Mouse (Mus musculus): ENCODE results near the gene Bcl9l. TPM values are rescaled to one million over a fixed set of nuclear protein-coding genes. Genes with fewer than 3 reads are reported as not detected.
A peak's percentile ranks its signal among the peaks of the same experiment; 100 is the strongest.

The Bcl9l gene
- polyA plus RNA-seq, 1 experiment from 2014 or later, result 8.7 TPM

DNA sequence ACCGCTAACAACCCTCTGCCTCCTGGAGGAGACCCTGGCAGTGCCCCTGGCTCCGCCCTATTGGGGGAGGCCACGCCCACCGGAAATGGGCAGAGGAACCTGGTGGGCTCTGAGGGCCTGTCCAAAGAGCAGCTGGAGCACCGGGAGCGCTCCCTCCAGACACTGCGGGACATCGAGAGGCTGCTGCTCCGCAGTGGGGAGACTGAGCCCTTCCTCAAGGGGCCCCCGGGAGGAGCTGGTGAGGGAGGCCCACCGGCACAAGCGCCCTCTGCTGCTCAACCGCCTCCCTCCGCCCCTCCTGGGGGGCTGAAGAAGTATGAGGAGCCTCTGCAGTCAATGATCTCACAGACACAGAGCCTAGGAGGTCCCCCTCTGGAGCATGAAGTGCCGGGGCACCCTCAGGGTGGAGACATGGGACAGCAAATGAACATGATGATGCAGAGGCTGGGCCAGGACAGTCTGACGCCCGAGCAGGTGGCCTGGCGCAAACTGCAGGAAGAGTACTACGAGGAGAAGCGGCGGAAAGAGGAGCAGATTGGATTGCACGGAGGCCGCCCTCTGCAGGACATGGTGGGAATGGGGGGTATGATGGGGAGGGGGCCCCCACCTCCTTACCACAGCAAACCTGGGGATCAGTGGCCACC is 23.3 kb downstream of the Bcl9l start:
- Histone ChIP-seq H3K27me3 (ENCODE audit: control insufficient read depth, insufficient read depth, low read length) (no peaks in the 10 kb centered on the region), H3K4me1 (replicated peaks; ENCODE audit: control insufficient read depth, insufficient read depth, low read length) (peaks cover 20% of the 10 kb centered on the region; the same call in 1 of the 2 replicates), H3K4me2 (ENCODE audit: low read depth, low read length, severe bottlenecking) (no peak overlapping the region), H3K9ac (ENCODE audit: low read length) (no peak overlapping the region), H3K36me3 (ENCODE audit: control insufficient read depth, insufficient read depth, low read length) (peaks cover 4% of the 10 kb centered on the region; the same call in 1 of the 2 replicates), H3K9me3 (ENCODE audit: control insufficient read depth, low read length) (no peaks in the 10 kb centered on the region), H3K4me3 (ENCODE audit: low read depth, low read length) (no peak overlapping the region), H3K27ac (ENCODE audit: low read depth, low read length) (no peak overlapping the region)
- peak; percentile 57 for DNase-seq (ENCODE audit: low spot score)
- no peak for ATAC-seq (replicated peaks; ENCODE audit: low FRiP score)
- WGBS, result 60% methylated on average over 23 of the region's 23 CpGs

DNA sequence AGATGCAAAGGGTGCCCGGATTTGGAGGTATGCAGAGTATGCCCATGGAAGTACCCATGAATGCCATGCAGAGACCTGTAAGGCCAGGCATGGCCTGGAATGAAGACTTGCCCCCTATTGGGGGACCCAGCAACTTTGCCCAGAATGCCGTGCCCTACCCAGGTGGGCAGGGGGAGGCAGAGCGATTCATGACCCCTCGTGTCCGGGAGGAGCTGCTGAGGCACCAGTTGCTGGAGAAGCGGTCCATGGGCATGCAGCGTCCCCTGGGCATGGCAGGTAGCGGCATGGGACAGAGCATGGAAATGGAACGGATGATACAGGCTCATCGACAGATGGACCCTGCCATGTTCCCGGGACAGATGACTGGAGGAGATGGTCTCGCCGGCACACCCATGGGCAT is 23.9 kb downstream of the Bcl9l start:
- H3K4me3 ChIP-seq (ENCODE audit: low read depth, low read length), result no peak overlapping the region
- H3K27me3 ChIP-seq (ENCODE audit: control insufficient read depth, insufficient read depth, low read length), result no peaks in the 10 kb centered on the region
- no peaks in the 10 kb centered on the region for H3K9me3 ChIP-seq (ENCODE audit: control insufficient read depth, low read length)
- H3K4me1 ChIP-seq (replicated peaks; ENCODE audit: control insufficient read depth, insufficient read depth, low read length), result peaks cover 17% of the 10 kb centered on the region; the same call in 1 of the 2 replicates
- no peak overlapping the region for H3K27ac ChIP-seq (ENCODE audit: low read depth, low read length)
- no peak overlapping the region for H3K4me2 ChIP-seq (ENCODE audit: low read depth, low read length, severe bottlenecking)
- no peak overlapping the region for H3K9ac ChIP-seq (ENCODE audit: low read length)
- WGBS, result 95% methylated on average over 13 of the region's 13 CpGs
- no peak for DNase-seq (ENCODE audit: low spot score)
- H3K36me3 ChIP-seq (ENCODE audit: control insufficient read depth, insufficient read depth, low read length), result peaks cover 4% of the 10 kb centered on the region; the same call in 1 of the 2 replicates
- ATAC-seq (replicated peaks; ENCODE audit: low FRiP score), result no peak

DNA sequence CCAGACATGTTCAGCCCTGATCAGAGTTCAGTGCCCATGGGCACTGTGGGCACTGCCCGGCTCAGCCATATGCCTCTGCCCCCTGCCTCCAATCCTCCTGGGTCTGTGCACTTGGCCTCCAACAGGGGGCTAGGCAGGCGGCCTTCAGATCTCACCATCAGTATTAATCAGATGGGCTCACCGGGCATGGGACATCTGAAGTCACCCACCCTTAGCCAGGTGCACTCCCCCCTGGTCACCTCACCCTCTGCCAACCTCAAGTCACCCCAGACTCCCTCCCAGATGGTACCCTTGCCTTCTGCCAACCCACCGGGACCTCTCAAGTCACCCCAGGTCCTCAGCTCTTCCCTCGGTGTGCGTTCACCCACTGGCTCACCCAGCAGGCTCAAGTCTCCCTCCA is 24.7 kb downstream of the Bcl9l start:
- 92% methylated on average over 6 of the region's 6 CpGs for WGBS
- no peak overlapping the region for H3K4me3 ChIP-seq (ENCODE audit: low read depth, low read length)

DNA sequence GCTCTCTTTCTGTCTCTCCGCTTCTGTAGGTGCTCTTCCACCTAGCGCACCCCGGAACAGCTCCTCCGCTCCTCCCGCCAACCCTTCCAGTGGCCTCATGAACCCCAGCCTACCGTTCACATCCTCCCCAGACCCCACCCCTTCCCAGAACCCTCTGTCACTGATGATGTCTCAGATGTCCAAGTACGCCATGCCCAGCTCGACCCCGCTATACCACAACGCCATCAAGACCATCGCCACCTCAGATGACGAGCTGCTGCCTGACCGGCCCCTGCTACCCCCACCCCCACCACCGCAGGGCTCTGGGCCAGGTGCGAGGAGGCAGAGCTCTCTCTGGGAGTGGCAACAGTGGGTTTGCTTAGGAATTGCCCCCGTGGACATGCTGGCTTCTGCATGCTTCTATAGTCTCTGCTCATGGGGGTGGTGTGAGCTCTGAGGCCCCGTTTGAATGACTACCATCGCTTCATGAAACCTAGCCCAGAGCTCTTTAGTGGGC is 25.5 kb downstream of the Bcl9l start:
- no peaks in the 10 kb centered on the region for H3K27me3 ChIP-seq (ENCODE audit: control insufficient read depth, insufficient read depth, low read length)
- ATAC-seq (replicated peaks; ENCODE audit: low FRiP score) (no peak), DNase-seq (ENCODE audit: low spot score) (peak; percentile 51)
- no peak overlapping the region for H3K9ac ChIP-seq (ENCODE audit: low read length)
- H3K27ac ChIP-seq (ENCODE audit: low read depth, low read length), result no peak overlapping the region
- H3K4me2 ChIP-seq (ENCODE audit: low read depth, low read length, severe bottlenecking), result no peak overlapping the region
- 86% methylated on average over 18 of the region's 18 CpGs for WGBS
- no peak overlapping the region for H3K4me3 ChIP-seq (ENCODE audit: low read depth, low read length)
- peaks cover 15% of the 10 kb centered on the region; the same call in 1 of the 2 replicates for H3K4me1 ChIP-seq (replicated peaks; ENCODE audit: control insufficient read depth, insufficient read depth, low read length)
- H3K9me3 ChIP-seq (ENCODE audit: control insufficient read depth, low read length), result no peaks in the 10 kb centered on the region
- peaks cover 4% of the 10 kb centered on the region; the same call in 1 of the 2 replicates for H3K36me3 ChIP-seq (ENCODE audit: control insufficient read depth, insufficient read depth, low read length)

More for the DNA sequence above, 24.7 kb downstream of the Bcl9l start:
- Histone ChIP-seq H3K4me1 (replicated peaks; ENCODE audit: control insufficient read depth, insufficient read depth, low read length) (peaks cover 15% of the 10 kb centered on the region; the same call in 1 of the 2 replicates), H3K27me3 (ENCODE audit: control insufficient read depth, insufficient read depth, low read length) (no peaks in the 10 kb centered on the region), H3K36me3 (ENCODE audit: control insufficient read depth, insufficient read depth, low read length) (peaks cover 4% of the 10 kb centered on the region; the same call in 1 of the 2 replicates), H3K9me3 (ENCODE audit: control insufficient read depth, low read length) (no peaks in the 10 kb centered on the region), H3K27ac (ENCODE audit: low read depth, low read length) (no peak overlapping the region), H3K4me2 (ENCODE audit: low read depth, low read length, severe bottlenecking) (no peak overlapping the region), H3K9ac (ENCODE audit: low read length) (no peak overlapping the region)
- ATAC-seq (replicated peaks; ENCODE audit: low FRiP score) (no peak), DNase-seq (ENCODE audit: low spot score) (no peak)

DNA sequence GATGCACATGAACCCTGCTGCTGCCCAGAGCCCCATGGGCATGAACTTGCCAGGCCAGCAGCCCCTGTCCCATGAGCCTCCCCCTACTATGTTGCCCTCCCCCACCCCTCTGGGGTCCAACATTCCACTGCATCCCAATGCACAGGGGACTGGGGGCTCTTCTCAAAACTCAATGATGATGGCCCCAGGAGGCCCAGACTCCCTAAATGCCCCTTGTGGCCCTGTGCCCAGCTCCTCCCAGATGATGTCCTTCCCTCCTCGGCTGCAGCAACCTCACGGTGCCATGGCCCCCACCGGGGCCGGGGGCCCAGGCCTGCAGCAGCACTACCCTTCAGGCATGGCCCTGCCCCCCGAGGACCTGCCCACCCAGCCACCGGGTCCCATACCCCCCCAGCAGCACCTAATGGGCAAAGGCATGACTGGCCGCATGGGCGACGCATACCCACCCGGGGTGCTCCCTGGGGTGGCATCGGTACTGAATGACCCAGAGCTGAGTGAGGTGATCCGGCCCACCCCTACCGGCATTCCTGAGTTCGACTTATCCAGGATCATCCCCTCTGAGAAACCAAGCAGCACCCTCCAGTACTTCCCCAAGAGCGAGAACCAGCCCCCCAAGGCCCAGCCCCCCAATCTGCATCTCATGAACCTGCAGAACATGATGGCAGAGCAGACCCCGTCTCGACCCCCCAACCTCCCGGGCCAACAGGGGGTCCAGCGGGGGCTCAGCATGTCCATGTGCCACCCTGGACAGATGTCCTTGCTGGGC is 26.3 kb downstream of the Bcl9l start:
- ATAC-seq (replicated peaks; ENCODE audit: low FRiP score) (no peak), DNase-seq (ENCODE audit: low spot score) (peak; percentile 57)
- 79% methylated on average over 19 of the region's 19 CpGs for WGBS
- Histone ChIP-seq H3K4me2 (ENCODE audit: low read depth, low read length, severe bottlenecking) (no peak overlapping the region), H3K9me3 (ENCODE audit: control insufficient read depth, low read length) (no peaks in the 10 kb centered on the region), H3K27ac (ENCODE audit: low read depth, low read length) (no peak overlapping the region), H3K9ac (ENCODE audit: low read length) (no peak overlapping the region), H3K4me3 (ENCODE audit: low read depth, low read length) (no peak overlapping the region), H3K27me3 (ENCODE audit: control insufficient read depth, insufficient read depth, low read length) (no peaks in the 10 kb centered on the region), H3K36me3 (ENCODE audit: control insufficient read depth, insufficient read depth, low read length) (peaks cover 4% of the 10 kb centered on the region; the same call in 1 of the 2 replicates), H3K4me1 (replicated peaks; ENCODE audit: control insufficient read depth, insufficient read depth, low read length) (peaks cover 15% of the 10 kb centered on the region; the same call in 1 of the 2 replicates)

DNA sequence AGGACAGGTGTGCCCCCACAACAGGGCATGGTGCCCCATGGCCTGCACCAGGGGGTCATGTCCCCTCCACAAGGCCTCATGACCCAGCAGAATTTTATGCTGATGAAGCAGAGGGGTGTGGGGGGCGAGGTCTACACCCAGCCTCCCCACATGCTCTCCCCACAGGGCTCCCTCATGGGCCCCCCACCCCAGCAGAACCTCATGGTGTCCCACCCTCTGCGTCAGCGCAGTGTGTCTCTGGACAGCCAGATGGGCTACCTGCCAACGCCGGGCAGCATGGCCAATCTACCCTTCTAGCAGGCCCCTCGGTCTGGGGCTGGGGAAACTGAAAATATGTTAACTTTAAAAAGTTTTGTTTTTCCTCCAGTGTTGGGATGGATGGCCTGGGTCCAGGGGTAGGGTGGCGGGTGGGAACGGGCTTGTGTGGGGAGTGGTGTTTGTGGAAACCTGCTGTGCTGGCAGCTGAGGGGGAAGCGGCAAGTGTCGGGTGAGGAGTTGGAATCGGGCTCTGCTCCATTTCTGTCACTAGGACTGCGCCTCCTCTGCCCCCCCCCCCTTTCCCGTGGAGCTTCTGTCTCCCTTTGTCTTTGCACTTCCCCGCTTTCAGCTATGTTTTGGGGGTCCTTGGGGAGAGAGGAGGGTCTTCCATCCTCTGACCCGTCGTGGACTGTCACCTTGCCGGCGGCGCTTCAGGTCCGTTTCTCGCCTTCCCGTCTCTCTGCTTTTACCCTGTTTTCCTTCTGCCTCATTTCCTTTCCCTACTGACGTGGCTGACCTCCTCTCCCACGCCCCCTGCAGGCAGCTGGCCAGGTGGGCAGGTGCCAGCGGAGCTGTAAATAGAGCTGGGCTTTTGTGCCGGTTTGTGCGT is 27.1 kb downstream of the Bcl9l start:
- peak; percentile 86 for DNase-seq (ENCODE audit: low spot score)
- peak overlapping the region; percentile 21 for H3K4me3 ChIP-seq (ENCODE audit: low read depth, low read length)
- H3K4me2 ChIP-seq (ENCODE audit: low read depth, low read length, severe bottlenecking), result peak overlapping the region; percentile 44
- no peak overlapping the region for H3K27ac ChIP-seq (ENCODE audit: low read depth, low read length)
- H3K27me3 ChIP-seq (ENCODE audit: control insufficient read depth, insufficient read depth, low read length), result no peaks in the 10 kb centered on the region
- 15% methylated on average over 25 of the region's 27 CpGs for WGBS
- peak overlapping the region; percentile 35 for H3K9ac ChIP-seq (ENCODE audit: low read length)
- peaks cover 4% of the 10 kb centered on the region; the same call in 1 of the 2 replicates for H3K36me3 ChIP-seq (ENCODE audit: control insufficient read depth, insufficient read depth, low read length)
- peaks cover 15% of the 10 kb centered on the region; the same call in 1 of the 2 replicates for H3K4me1 ChIP-seq (replicated peaks; ENCODE audit: control insufficient read depth, insufficient read depth, low read length)
- H3K9me3 ChIP-seq (ENCODE audit: control insufficient read depth, low read length), result no peaks in the 10 kb centered on the region
- peak; percentile 39; the same call in 1 of the 2 replicates for ATAC-seq (replicated peaks; ENCODE audit: low FRiP score)

DNA sequence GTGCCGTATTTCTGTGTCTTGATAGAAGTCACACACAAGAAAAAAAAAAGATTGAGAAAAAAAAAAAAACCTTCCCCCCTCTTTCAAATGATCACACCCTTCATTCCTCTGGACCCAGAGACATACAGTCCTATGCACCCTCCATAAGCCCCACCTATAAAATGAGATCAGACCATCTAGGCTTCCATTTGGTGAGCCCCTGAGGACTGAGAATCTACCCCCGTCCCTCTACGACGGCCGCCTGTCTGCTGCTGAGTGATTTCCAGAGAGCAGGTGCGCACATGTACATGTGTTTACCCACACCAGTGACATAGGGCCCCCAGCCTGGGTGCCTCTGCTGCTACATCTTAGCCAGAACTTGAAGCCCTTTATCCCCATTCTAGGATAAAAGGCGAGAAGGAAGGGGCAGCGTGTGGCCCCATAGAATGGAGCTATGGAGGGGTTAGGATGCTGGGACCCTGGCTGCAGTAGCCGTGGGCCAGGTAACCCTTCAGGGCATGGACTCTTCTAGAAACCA is 27.8 kb downstream of the Bcl9l start:
- Histone ChIP-seq H3K9me3 (ENCODE audit: control insufficient read depth, low read length) (no peaks in the 10 kb centered on the region), H3K9ac (ENCODE audit: low read length) (no peak overlapping the region), H3K27ac (ENCODE audit: low read depth, low read length) (no peak overlapping the region), H3K27me3 (ENCODE audit: control insufficient read depth, insufficient read depth, low read length) (no peaks in the 10 kb centered on the region), H3K4me2 (ENCODE audit: low read depth, low read length, severe bottlenecking) (peak overlapping the region; percentile 44), H3K4me1 (replicated peaks; ENCODE audit: control insufficient read depth, insufficient read depth, low read length) (peaks cover 15% of the 10 kb centered on the region; the same call in 1 of the 2 replicates), H3K36me3 (ENCODE audit: control insufficient read depth, insufficient read depth, low read length) (peaks cover 4% of the 10 kb centered on the region; the same call in 1 of the 2 replicates), H3K4me3 (ENCODE audit: low read depth, low read length) (no peak overlapping the region)
- ATAC-seq (replicated peaks; ENCODE audit: low FRiP score), result no peak
- WGBS, result 31% methylated on average over 9 of the region's 9 CpGs
- DNase-seq (ENCODE audit: low spot score), result no peak

Measured in forebrain, embryonic 11.5 days (tissue).